Mouse (Mus musculus) urinary bladder, postnatal 0 days (tissue): ENCODE results near the gene Ttc3. TPM values are rescaled to one million over a fixed set of nuclear protein-coding genes. Genes with fewer than 3 reads are reported as not detected.

Source experiments
- polyA plus RNA-seq: library from polyadenylated mRNA; unstranded; fragments of >200 nt; fragmentation: Nextera tagmentation; extraction: Ambion mirVana; gene quantifications from 2 replicates; pipeline ENCODE4 v1.2.1, GENCODE M21; 2015

Gene Ttc3
- polyA plus RNA-seq, result 58.6 and 62.4 TPM in 2 replicates

GRCm38 (mm10) chr16:94370173-94370914, at the start of gene Ttc3:
TSS of gene Ttc3 (plus strand) at chr16:94370618.

GRCm38 (mm10) chr16:94327781-94328711, 42.4 kb upstream of the Ttc3 start, which contains the start of gene Ripply3:
TSS of gene Ripply3 (plus strand) at chr16:94328420.

GRCm38 (mm10) chr16:94371301-94371931, 998 bp downstream of the Ttc3 start, which contains the start of gene Pigp:
TSS of gene Pigp (minus strand) at chr16:94371842.

Other genes with a start within 250 kb of the Ttc3 start
- 4.8 and 5.2 TPM in 2 replicates for gene Hlcs, start 57.0 kb upstream of the Ttc3 start, polyA plus RNA-seq
- 0.90 and 1.3 TPM in 2 replicates for gene Ripply3, start 42.2 kb upstream of the Ttc3 start, polyA plus RNA-seq
- gene Pigp, start 1.2 kb downstream of the Ttc3 start, polyA plus RNA-seq, result 137 and 140 TPM in 2 replicates
- gene Vps26c, start 156.2 kb downstream of the Ttc3 start, polyA plus RNA-seq, result 29.1 and 35.0 TPM in 2 replicates
- 4.8 and 5.4 TPM in 2 replicates for gene Dyrk1a, start 199.4 kb downstream of the Ttc3 start, polyA plus RNA-seq